Mouse (Mus musculus) spleen, postnatal 10 days (tissue): Measurements from ENCODE around the gene Orc1.

Experiments used
- DNase-seq, 2 experiments: peaks; one replicate each; pipeline ENCODE4 v3.0.0; 2021 to 2022; ENCODE audit warnings: low spot score in 2 of 2

The Orc1 gene

DNA sequence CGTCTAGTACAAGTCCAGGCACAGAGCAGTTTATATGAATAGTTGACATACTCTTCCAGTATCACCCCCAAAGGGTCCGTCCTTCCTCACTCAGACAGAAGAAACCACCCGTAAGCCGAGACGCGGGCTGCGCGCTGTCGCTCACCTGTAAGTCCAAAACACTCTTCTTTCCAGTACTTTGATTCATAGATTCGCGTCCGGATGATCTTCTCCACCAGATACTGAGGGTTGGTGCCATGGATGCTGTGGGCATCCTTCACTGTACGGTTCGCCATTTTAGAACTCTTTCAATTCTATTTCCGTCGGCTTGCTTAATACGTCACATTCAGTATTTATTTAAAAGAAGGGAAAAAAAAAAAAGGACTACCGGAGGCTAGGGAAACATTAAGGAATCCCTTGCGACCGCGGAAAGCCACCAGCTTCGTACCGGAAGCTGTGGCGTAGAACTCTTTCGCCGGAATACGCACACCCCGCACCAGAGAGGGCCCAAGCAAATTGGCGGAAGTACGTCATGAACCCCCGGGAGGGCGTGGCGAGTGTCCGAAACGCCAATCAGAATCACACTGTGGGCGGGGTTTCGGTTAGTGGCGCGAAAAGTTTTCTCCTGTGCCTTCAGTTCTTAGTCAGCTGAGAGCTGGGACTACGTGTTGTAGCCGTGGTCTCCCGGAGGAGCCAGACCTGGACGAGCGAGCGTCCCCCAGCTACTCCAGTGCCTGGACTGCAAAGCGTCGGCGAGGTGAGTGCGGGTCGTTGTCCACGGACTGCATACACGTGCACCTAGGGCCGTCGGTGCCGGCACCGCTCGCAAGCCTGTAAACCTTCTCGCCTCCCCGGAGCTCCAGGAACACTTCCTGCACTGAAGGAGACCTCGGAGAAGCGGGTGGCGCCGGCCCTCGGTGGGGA, at the start of gene Orc1, which contains the start of gene Prpf38a:
TSS of gene Orc1 (plus strand) at position 584 of the 903 bp plus-strand sequence.
TSS of gene Prpf38a (minus strand) at position 497 of the 903 bp plus-strand sequence.
- DNase-seq, result peak; percentile 97 to 99

DNA sequence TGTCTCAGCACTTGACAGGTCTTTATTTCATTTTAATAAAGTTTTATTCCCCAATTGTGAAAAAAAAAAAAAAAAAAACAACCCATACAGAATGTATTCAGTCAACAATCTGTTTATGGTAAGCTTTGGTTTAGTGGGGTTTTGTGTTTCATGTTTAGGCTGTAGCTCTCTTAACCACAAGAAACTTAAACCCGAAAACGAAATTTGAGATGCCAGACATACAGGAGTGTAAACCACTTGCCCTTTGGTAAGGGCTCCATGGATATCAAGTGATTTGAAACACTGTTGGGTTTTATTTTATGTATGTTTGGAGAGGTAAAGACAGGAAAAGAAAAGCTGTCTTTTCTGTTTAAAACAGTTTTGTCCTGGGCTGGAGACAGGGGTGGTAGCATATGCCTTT, 39.5 kb upstream of the Orc1 start:
- DNase-seq, result no peak

DNA sequence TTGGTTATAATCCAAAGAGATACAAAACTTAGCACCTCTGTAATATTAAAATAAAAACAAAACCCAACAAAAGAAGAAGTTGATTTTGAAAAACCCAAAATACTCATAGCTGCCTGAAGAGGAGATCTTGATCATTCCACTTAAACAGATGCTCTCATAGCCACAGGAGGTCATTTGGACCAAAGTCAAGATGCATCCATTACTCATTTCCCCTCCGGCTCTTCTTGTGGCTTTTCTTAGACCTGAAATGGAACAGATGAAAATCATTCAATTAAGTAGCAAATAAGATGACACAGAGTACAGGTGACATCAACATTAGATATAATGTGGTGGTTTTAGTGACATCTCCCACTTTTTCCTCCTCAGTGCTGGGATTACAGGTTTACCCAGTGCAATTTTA, 14.2 kb upstream of the Orc1 start:
- no peak for DNase-seq

DNA sequence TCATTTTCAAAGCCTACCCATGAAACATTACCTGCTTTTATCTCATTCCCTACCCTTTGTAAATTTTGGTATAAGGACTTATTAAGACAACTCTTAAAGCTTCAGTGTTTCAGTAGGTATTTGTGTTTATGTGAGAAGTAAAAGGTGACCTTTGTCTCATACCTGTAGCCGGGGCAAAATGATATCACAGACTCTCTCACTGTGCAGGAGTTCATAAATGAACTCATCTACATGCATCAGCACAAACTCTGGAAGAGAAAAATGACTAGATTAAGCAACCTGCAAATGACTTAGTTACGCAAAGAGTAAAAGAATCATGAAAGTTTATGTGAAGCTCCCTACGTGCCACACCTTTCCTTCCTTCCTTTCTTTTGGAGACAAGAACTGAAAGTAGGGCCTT, 6.6 kb upstream of the Orc1 start:
- DNase-seq, result no peak

DNA sequence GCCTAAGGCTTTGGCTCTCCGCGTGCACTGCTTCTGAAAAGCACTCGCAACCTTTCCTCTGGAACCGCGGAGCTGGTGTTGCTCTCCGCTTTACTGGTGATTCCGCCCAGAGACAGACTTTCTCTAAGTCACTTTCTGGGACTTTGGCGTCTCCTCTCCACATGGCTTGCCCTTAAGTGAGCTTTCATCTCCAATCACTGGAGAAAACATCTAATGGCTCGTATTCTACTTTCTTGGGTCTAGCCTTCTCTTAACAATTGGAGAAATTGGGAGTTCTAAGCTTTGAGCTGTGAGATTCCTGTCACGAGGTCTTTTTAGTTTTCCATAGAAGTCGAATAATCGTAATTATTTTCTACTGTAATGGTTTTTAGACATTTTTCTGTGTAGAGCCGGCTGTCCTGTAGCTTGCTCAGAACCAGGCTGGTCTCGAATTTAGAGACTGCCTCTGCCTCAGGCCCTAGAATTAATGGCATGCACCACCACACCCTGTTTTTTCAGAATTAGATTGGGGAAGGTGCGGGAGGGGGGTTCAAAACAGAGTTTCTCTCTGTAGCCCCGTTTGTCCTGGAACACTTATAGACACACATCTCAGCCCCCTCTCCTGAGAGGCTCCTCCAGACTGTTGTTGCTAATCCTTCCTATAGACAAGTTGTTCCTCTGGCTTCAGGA, 654 bp downstream of the Orc1 start:
- DNase-seq, result peak in 1 of 2 experiments; percentile 26

DNA sequence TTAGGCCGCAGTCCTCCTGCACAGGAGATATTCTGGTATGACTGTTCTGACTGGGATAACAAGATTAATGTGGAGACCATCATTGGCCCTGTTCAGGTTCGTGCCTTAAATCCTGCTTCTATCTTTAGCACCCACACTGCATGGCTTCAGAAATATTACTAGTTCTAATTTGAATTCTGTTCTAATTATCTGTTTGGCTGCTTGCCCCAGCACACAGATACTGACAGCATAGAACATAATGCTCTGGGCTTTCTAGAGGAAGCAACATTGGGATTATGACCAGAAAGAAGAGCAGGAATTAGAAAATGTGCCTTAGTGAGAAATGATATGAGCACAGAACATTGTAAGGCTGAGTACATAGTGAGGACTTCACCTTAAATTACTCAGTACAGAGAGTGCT, 14.2 kb downstream of the Orc1 start:
- DNase-seq, result no peak

DNA sequence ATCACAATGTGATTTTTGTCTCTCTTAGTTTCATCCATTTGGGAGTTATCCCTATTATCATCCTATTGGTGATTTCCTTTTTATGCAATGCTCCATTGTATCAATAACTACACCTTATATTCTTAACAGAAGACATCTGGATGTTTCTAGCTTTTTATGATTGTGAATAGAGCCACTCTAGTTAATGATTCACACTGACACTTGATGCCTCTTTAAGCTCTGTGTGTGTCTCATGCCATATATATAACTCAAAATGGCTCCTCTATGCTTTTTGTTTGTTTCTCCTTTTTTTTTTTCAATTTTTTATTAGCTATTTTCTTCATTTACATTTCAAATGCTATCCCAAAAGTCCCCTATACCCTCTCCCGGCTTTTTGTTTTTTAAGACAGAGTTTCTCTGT, 16.6 kb downstream of the Orc1 start:
- no peak for DNase-seq

DNA sequence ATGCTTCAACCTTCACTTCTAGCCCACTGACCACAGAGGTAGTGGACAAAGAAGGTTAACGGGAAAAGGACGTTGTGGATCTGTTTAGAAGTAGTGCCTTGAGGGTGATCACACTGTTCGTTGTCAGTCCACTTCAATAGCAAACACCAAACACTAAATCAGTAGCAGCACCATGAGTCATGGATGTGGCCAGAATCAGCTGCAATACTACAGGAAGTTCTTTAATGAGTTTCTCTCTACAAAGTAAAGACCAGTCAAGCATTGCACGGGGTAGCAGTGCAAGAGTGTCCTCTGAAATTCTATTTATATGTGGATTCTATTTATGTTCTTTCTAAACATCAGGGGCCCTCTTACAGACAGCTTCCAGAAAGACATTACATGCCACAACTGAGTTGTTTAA, 19.1 kb downstream of the Orc1 start:
- DNase-seq, result no peak

DNA sequence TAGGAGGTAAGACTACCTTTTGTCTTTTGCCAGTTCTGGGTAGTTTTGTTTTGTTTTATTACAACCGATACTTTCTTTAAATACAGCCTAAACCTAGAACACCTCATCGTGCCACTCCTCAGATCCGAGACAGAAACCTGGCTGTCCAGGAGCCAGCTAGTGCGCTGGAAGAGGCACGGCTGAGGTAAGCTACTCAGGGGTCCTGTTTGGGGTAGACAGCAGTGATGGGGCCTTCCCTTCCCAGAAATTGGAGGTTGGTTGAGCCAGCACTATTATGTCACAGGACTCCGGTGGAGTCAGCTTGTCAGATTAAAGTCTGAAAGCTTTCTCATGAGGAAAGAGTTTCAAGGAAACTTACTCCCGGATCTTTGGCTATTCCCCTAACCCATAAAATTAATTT, 22.6 kb downstream of the Orc1 start:
- DNase-seq, result no peak

DNA sequence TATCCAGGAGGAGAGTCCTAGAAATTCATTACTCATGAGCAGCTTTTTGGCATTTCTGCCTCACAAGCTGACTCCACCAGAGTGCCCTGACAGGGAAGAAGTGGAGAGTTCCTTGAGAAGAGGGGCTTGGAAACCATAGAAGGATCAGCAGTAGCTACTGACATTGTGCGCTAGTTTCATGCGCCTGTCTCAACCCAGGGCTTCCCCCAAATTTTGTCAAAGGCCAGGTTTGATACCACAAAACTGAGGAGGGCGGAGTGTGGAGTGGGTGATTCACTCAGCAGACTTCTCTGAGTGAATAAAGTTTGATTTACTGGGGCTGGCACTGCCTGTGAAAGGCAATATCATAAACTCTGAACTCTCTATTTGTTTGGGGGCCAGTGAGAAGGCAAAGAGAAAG, 29.4 kb downstream of the Orc1 start:
- DNase-seq, result no peak

DNA sequence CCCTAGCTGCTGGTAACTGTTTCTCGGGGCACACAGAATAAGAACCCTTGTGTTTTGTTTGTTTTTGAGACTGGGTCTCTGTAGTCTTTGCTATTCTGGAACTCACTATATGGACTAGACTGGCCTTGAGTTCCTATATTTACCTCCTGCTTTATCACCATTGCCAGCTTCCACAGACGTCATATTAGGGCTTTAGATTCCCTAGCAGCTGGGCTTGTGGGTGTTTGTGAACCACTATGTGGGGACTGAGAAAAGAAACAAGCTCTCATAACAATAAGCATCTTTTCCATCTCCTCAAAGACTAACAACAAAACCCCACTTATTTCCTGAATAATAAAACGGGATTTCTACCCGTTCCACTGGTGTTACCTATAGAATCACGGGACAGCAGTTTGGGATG, 31.7 kb downstream of the Orc1 start:
- no peak for DNase-seq

DNA sequence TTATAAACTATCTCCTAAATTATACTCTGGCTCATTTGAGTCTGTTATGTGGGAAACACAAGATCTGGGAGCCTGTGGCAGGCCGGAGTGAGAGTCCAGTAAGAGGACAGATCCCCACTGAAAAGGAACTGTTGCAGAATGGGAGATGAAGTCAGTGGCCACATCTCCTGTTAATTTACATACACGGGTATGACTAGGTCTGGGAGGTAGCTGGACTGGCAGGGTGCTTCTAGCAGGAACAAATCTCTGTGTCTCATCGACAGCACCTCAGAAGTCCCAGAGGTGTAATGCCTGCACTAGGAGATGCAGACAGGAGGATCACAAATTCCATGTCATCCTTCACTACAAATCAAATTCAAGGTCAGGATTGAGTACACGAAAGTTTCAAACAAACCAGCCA, 39.4 kb downstream of the Orc1 start:
- no peak for DNase-seq

DNA sequence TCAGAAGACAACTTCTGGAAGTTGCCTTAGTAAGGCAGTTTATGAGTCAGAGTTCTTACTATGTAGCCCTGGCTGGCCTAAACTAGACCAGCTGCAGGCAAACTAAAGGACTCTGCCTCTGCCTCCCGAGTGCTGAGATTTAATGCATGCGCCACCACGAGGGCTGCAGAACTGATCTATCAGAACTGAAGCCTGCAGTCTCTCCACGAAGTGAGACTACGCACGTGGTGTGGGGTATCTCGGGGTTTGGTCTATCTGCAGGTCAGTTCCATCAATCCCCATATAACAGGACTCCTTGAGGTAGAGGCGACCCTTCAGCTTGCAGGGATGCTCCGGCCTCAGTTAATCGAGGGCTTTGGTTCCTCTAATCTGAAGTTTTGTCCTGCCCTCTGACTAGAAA, 39.9 kb downstream of the Orc1 start:
- peak in 1 of 2 experiments; percentile 33 for DNase-seq

DNA sequence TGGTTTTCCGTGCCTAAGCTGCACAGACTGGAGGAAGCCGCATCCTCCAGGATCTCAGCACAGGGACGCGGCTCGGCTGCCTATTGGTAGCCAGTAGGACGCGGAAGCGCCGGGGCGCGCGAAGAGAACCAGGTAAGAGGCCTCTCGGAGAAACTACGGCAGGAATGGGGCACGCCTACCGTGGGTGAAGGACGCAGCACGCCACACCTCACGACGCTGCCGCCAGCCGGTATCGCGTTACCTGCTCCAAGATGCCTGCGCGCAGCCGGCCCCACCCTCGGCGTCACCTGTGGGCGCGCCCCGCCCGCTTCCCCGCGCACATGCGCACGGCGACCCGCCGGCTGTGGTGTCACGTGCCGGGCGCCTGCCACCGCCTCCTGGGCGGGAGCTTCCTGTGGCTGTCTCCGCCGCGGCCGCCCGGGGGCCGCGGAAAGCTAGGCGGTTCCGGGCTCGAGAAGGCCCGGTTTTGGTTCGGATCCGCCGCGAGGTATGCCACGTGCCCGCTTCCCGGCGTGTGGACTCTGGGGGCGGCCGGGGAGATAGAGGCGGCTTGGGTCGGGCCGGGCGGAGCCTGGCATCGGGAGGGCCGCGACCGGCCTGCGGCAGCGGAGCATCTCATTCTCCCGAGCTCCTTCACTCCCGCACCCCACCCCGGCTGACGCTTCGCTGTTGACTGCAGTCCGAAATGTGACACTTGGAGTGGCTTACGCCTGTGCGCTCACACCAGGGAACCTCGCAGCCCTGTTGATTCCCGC, 40.5 kb downstream of the Orc1 start, which contains the start of gene Cc2d1b:
TSS of gene Cc2d1b (plus strand) at position 354 of the 755 bp plus-strand sequence.
- peak; percentile 78 to 91 for DNase-seq

DNA sequence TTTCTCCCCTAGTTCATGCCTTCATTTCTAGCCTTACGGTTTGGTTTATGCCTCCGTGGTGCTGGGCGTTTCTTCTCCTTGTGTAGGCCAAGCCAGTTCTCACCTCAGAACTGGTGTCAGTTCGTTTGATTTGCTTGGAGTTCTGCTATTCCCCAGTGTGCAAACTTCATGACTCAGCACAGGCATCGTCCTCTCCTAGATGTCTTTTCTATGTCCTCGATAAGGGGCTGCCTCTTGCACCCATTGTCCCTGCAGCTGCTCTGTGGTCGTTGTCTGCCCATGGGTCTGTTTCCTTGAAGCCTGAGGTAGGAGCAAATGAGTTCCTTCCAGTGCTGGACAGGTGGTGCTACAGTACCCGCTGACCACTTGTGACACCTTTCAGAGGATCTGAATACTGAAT, 41.3 kb downstream of the Orc1 start:
- no peak for DNase-seq

DNA sequence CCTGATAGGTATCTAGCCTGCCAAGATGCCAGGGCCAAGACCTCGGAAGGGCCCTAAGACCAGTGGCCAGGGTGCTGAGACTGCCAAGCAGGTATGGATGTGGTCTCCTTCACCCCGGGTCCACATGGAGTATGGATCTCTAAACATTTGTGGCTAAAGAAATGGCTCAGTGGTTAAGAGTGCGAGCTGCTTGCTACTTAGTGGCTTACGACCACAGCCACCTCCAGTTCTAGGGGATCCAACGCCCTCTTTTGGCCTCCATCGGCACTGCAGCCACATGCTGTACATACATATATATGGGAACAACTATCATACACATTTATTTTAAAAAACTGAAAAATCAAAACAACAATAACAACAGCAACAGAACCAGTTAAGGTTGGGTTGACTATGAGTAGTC, 42.3 kb downstream of the Orc1 start:
- peak in 1 of 2 experiments; percentile 47 for DNase-seq

DNA sequence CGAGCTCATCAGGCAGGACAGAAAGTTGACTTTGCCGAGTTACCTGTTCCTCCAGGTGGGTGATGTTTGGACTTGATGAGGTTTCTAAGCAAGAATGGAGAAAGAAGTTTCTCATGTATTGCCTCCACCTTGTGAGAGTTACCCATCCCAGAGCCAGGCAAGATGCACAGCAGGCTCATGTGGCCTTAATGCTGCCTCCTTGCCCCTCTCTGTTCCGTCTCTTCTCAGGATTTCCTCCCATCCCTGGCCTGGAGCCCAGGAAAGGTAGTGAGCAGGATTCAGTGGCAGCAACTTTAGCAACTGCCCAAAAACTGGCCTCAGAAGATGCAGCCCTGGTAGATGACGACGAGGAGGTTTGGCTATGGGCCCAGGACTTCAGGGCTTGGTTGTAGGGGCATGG, 47.8 kb downstream of the Orc1 start:
- no peak for DNase-seq

DNA sequence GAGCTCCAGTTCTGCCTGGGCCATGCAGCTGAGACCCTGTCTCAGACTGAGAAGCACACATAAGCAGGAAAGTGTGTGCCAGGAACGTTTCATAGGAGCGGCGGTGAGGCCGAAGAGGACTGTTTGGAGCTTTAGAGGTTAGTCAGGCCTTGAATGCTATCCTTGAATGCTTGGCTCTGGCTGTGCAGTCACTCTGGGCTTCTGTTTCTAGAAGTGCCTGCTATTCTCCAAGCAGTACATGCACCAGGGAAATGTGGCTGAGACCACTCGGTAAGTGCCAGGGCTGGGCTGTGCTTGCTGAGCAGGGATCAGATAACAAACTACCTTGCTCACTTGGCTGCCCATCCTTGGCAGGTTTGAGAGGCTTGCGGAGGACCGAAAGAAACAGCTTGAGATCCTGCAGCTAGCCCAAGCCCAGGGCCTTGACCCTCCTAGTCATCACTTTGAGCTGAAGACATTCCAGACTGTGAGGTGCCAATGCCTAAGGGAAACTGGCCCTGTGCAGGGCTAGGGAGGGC, 50.2 kb downstream of the Orc1 start:
- no peak for DNase-seq

DNA sequence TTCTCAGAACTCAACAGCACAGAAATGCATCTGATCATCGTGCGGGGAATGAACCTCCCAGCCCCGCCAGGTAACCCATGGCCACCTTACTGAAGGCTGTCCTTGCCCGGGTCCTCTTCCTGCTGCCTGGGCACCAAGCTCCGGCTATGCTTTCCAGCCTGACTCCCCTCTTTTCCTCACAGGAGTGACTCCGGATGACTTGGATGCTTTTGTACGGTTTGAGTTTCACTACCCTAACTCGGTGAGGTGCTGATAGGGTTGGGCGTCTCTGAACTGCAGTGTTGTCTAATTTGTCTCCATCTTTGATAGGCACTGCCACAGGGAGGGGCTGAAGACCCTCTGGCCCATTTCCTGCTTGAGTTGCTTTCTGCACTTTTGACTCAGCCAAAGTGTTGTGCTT, 50.9 kb downstream of the Orc1 start:
- no peak for DNase-seq

DNA sequence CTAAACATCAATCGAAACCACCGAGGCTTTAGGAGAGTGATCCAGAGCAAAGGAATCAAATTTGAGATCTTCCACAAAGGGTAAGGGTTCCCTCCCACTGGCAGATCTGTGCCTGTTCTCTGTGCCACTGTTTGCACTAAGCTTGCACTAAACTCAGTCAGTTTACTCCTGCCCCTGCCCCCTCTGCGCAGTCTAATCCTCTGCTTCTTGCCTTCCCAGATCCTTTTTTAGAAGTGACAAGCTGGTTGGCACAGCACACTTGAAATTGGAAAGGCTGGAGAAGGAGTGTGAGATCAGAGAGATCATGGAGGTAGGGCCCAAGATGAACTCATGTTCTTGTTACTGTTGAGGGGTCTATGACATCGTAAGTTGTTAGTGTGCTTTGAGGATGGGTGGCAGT, 52.4 kb downstream of the Orc1 start:
- no peak for DNase-seq

DNA sequence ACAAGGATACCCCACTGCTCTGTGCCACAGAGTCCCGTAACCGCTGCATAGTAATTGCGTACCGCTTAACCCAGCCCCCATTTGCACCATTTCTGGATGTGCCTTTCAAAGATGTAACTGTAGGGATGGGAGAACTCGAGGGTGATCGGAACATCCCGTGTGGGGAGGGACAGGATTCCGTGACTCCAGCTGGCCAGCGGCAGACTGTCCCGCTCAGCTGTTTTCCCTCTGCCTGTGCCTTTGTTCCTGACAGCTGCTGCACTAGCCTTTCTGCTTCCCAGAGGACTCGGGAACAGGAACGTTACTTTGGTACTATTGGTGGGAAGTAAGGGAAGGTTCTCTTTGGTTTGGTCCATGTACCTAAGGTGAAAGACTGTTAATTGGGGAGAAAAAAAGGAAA, 54.5 kb downstream of the Orc1 start:
- DNase-seq, result no peak

DNA sequence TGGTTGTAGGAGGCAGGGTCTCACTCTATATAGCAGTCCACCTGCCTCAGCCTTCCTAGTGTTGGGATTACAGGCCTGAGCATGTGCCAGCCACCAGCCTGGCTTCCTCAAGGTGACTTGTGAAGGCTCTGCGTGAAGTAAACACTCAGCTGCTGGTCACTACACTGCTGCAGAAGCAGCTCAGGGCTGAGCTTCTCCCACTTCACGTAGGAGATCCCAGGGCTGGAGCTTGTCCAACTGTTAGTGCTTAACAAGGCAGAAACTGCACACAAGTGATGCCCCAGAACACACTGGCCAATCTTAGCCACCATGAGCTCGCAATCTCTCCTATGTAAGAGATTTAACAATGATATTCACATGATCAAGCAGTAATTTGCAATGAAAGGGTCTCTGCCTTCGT, 55.5 kb downstream of the Orc1 start:
- no peak for DNase-seq
